Mouse (Mus musculus) lung, postnatal 4 days (tissue): Measurements from ENCODE around the gene Bcl2l10.

Source experiments
- DNase-seq, 2 experiments: peaks; one replicate each; pipeline ENCODE4 v3.0.0; 2021

The Bcl2l10 gene

GRCm38 (mm10) chr9:75347458-75347857 lies at the start of gene Bcl2l10:
Bcl2l10 (plus strand) TSS chr9:75347758.
- no peak for DNase-seq

- DNase-seq, result no peak
Measured at GRCm38 (mm10) chr9:75299342-75299741, 48.2 kb upstream of the Bcl2l10 start.

GRCm38 (mm10) chr9:75303033-75303432 lies 44.5 kb upstream of the Bcl2l10 start:
- DNase-seq, result no peak

- DNase-seq, result no peak
Measured at GRCm38 (mm10) chr9:75303701-75304261, 43.8 kb upstream of the Bcl2l10 start.

- DNase-seq, result no peak
Measured at GRCm38 (mm10) chr9:75304286-75304685, 43.3 kb upstream of the Bcl2l10 start.

- DNase-seq, result no peak
Measured at GRCm38 (mm10) chr9:75306126-75306898, 41.2 kb upstream of the Bcl2l10 start, which contains the start of gene Gnb5. Gnb5 (plus strand) TSS chr9:75306288.

GRCm38 (mm10) chr9:75307015-75307414 lies 40.5 kb upstream of the Bcl2l10 start:
- no peak for DNase-seq

GRCm38 (mm10) chr9:75308621-75309020 lies 38.9 kb upstream of the Bcl2l10 start:
- no peak for DNase-seq

GRCm38 (mm10) chr9:75312008-75312407 lies 35.5 kb upstream of the Bcl2l10 start:
- DNase-seq, result peak; percentile 42 to 78

- DNase-seq, result no peak
Measured at GRCm38 (mm10) chr9:75313138-75313831, 34.3 kb upstream of the Bcl2l10 start.

GRCm38 (mm10) chr9:75313832-75314516 lies 33.6 kb upstream of the Bcl2l10 start:
- peak; percentile 81 to 84 for DNase-seq

GRCm38 (mm10) chr9:75314517-75315105 lies 32.9 kb upstream of the Bcl2l10 start:
- no peak for DNase-seq

GRCm38 (mm10) chr9:75315238-75315637 lies 32.3 kb upstream of the Bcl2l10 start:
- DNase-seq, result no peak

- no peak for DNase-seq
Measured at GRCm38 (mm10) chr9:75316771-75317170, 30.8 kb upstream of the Bcl2l10 start.

- no peak for DNase-seq
Measured at GRCm38 (mm10) chr9:75318196-75318595, 29.4 kb upstream of the Bcl2l10 start.

- DNase-seq, result no peak
Measured at GRCm38 (mm10) chr9:75319365-75319764, 28.2 kb upstream of the Bcl2l10 start.

- DNase-seq, result no peak
Measured at GRCm38 (mm10) chr9:75322099-75322885, 25.3 kb upstream of the Bcl2l10 start.

GRCm38 (mm10) chr9:75328047-75328446 lies 19.5 kb upstream of the Bcl2l10 start:
- DNase-seq, result no peak

GRCm38 (mm10) chr9:75330821-75331220 lies 16.7 kb upstream of the Bcl2l10 start:
- DNase-seq, result no peak

GRCm38 (mm10) chr9:75334440-75334839 lies 13.1 kb upstream of the Bcl2l10 start:
- no peak for DNase-seq

- DNase-seq, result no peak
Measured at GRCm38 (mm10) chr9:75338016-75338415, 9.5 kb upstream of the Bcl2l10 start.

GRCm38 (mm10) chr9:75342433-75342832 lies 5.1 kb upstream of the Bcl2l10 start:
- no peak for DNase-seq
